Mouse (Mus musculus) kidney, adult 2 months (tissue): ENCODE measurements around the gene Hsdl1.

Source experiments
- CTCF ChIP-seq: fragments of 200-500 bp; conservative IDR thresholded peaks from 2 replicates; pipeline ENCODE4 v1.5.1; 2011; ENCODE audit warnings: low read depth, mild to moderate bottlenecking, control low read depth, low read length, moderate library complexity, mixed read lengths; ENCODE audit not compliant: insufficient read depth, insufficient read length
- POLR2A ChIP-seq: fragments of 200-500 bp; IDR thresholded peaks from one replicate; pipeline ENCODE4 v1.6.1; 2011; ENCODE audit warnings: low read depth, low read length, control low read depth

GRCm38 (mm10) chr8:119531397-119531796 lies 43.6 kb downstream of the Hsdl1 start:
- TF ChIP-seq CTCF (no peak), POLR2A (no peak)
